Mouse (Mus musculus) olfactory bulb, adult 2 months (tissue): ENCODE data around the gene Pm20d1.
A peak's percentile ranks its signal among the peaks of the same experiment; 100 is the strongest.

Experiments
- CTCF ChIP-seq: fragments of 200-500 bp; IDR thresholded peaks from 2 replicates; pipeline ENCODE4 v1.5.1; 2012; ENCODE audit warnings: low read depth, mild to moderate bottlenecking, low read length, moderate library complexity; ENCODE audit not compliant: insufficient read depth
- POLR2A ChIP-seq: fragments of 200-500 bp; IDR thresholded peaks from 2 replicates; pipeline ENCODE4 v1.6.1; 2012; ENCODE audit warnings: mild to moderate bottlenecking, low read depth, low read length, moderate library complexity; ENCODE audit not compliant: insufficient read depth

- TF ChIP-seq CTCF = peak; percentile 79
- TF ChIP-seq POLR2A = no peak
Observed at GRCm38 (mm10) chr1:131765357-131766001, 31.7 kb upstream of the Pm20d1 start.
